Mouse (Mus musculus) testis, postnatal 14 days (tissue): ENCODE measurements at regions not wholly inside any gene's neighbourhood (a gene's known extent, or its start where the extent isn't known, plus 50 kb on each side); places are given as distances from the start of the nearest gene placed in this dataset.
"Not testable (repeated sequence)": the region's sequence is repeated elsewhere in the genome, so short reads cannot be mapped to it uniquely, and the experiment has no call there.

Source experiments
- DNase-seq: peaks from one replicate; pipeline ENCODE4 v3.0.0; 2021; ENCODE audit warnings: low spot score

DNA sequence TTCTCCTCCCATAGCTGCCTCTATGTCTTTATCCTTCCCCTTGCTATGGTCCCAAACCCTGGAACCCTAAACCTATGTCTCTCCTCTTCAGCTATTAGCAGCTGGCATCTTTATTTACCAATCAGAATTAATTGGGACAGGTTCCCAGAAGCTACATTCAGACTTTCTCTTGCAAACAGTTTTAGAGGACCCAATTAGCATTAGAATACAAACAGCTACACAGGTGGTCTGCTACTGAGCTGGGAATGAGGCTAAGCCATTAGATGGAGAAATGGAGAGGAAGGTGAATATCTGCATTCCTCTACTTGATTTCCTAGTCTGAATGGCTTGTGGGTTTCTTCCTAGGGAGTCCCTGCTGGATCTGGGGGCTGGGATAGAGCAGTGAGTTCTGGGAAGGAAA is 611.9 kb downstream of the A830018L16Rik start:
- DNase-seq: no peak

DNA sequence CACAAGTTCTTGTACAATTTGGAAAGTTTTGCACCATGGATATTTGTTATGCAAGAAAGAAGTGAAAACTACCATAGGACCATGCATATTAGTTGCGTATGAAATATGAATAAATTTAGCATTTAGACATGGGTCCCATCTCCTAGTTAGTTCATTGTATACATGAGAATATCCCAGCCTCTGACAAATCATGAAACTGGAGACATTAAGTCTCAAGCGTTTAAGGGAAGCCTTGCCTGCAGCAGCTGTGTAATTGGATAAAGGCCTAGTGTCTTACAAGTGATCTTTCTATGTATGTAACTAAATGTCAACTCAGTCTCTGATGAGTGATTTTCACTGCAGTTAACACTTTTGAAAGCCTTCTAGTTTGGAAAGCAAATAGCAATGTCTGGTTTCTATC is 613.5 kb downstream of the A830018L16Rik start:
- no peak for DNase-seq

DNA sequence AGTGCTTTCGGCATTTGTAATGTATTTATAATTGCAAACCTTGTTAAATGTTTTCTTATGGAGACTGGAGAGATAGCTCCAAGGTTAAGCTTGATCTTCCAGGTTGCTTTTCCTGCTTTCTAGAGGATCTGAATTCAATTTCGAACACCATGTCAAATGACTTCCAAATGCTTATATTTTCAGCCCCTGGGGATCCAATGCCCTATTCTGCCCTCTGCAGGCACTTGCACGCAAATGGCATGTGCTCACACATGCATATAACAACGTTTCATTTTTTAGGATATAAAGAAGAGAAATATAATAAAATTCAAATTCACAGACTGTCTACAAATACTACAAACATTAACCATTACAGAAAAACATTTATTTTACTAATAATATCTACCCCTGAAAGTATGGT is 614.2 kb downstream of the A830018L16Rik start:
- DNase-seq: no peak

DNA sequence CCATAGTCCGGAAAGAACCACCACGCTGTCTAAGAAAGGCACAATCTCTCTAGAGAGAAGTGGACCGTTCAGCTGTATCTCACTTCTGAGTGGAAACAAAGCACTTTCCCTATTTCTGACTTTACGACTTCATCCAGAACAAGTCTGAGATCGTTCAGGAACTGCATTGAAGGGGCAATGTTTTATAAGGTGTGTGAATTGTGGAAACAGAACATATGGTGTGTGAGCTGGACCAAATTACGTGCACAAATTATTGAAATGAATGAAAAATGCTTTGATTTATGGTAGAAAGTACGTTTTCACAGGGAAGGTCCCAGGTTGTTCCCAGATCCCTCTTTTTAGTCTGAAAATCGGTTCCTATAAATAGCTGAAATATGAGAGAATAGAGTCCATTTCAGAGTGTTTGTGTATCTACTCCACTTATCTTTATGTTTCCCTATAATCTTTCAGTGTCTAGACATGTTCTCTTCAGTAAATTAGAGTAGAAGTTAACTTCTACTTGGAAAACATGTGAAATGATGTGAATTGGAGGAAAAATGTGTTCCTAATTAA is 638.1 kb downstream of the A830018L16Rik start:
- DNase-seq: no peak

DNA sequence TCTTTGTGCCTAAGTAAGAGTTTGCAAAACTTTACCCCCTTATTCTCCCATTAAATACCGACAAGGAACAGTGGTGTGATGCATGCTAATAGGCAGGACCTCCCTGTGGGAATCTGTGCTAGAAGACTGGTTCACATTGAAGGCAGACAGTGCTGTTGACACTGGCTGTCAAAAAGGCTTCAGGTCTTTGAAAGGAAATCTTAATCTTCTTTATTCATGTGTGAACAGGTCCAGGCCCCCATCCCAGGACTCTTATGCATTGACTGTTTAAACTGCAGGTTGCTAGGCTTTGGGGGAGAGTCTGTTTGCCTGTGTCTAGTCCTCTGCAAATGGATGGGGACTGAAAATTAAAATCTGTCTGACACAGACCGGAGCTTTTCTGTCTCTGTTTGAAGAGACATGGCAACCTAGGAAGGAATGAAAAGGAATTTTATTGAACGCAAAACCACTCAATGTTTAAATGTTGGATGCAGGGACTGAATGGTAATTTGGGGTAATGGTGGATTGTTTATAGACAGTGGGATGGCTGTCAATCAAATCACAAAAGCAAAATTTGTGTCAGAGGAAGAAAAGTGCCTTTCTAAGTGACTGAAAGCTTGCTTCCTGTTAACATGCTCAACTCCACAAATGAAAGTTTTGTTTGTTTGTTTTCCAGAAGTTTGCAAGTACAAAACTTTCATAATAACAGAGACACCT is 642.1 kb downstream of the A830018L16Rik start:
- DNase-seq: no peak

DNA sequence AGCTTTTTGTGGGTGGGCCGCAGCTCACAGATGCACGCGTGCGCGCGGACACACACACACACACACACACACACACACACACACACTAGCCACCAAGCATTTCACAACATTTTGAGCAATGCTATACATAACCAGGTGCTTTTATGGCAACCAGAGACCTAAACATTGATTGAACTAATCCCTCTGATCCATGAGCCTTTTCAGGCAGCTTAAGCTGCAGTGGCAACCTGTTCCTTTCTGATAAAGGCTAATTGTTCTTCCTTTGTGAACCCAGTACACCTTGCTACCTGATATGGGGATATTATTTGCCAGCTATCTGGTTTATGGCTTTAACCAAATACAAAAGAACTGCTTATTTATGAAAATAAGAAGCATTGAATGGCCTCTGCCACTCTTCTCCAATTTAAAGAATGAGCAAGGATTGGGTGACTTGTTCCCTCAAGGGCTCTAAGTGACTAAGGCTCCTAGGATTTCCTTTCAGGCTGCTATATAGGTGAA is 651.2 kb downstream of the A830018L16Rik start:
- DNase-seq: no peak

DNA sequence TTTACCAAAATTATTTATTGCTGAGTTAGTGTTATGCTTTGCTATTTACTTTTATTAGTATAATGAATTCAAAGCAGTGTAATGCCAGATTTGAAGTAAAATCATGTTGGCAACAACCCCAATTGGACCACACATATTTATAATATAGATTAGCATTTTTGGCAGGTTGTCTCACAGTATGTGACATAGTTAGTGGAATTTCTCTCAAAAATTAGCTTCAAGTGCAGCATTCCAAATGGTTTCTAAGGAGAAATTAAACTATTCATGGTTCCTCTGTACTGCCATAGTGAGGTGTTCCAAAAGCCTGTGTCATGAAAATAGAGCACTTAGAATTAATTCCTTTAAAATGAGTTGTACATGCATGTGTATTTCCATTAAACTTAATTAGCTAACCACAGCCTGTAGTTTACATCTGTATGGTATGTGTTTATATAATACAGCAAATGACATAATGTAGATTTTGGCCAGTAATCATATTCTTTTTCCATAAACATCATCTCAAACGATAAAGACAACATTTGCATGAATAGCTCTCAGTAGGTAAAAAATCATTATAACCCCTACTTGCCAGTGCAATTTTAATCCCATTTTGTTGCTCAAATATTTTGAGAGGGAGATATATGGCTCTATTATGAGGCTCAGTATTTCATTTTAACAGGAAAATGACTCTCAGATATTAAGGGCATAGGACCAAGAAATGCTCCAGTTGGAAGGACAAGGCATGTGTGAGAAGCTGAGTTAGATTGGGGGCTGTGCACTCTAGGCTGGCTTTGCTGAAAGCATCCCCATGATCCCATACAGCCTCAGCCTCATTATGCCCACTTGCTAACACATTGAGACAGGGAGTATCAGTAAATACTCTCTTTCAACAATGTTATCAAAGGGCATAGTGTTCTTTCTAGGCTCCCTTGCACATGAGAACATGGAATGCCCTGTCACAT is 678.9 kb downstream of the A830018L16Rik start:
- no peak for DNase-seq

DNA sequence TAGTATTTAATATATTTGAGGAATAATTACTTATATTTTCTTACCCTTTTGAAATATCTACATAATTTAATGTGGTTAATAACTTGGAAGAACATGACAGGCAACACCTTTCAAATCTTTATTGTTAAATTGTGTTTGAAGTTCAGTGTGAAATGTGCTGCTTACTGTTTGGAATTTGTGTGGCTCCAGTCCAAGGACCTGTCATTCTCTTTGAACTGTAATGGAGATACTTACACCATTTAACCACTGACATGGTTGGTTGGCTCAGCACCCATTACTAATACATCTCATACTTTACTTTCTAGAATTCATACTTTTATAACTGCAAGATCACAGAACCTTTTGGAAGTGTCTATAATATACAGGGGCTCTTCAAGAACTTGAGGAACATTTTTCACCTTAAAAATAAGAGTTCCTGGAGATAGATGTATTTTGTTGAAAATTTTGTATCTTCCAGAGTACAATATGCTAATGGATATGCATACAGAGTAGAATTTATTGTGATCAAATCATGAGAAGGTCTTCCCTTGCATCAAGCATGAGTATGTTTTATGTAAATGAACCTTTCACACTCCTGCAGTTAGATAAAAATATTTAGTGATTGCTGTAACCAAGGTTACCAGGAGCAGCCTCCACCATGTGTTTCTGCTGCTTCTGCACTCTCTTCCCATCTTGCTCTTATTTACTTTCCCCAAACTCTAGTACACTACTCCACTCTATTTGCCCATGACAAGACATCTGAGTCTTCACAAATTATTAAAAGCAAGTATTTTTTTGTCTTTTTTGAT is 701.3 kb downstream of the A830018L16Rik start:
- no peak for DNase-seq

DNA sequence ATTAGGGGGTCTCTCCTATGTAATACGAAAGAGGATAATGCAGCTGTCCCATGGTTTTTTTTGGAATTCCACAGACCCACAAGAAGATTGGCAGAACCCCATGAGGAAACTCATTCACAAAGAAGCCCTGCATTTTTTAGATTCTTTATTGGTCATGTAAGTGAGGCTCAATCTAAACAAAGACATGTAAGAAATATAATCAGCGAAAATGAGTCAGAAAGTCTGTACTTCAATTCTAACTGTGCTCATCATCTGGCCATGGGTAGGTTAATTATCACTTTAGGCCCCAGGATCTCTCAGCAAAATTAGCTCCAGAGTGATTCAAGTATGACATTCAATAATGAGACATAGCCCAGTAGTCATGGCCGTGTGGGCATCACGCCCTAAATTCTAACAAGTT is 703.2 kb downstream of the A830018L16Rik start:
- no peak for DNase-seq

DNA sequence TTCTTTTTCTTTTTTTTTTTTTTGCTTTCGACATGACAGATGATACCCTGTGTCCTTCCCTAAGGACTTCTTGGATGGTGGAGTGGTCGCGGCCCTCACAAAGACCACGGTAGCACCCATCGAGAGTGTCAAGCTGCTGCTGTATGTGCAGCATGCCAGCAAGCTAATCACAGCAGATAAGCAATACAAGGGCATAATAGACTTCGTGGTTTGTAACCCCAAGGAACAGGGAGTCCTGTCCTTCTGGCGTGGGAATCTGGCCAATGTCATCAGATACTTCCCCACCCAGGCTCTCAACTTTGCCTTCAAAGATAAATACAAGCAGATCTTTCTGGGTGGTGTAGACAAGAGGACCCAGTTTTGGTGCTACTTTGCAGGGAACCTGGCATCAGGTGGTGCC is 707.0 kb downstream of the A830018L16Rik start:
- DNase-seq: peak; percentile 51

DNA sequence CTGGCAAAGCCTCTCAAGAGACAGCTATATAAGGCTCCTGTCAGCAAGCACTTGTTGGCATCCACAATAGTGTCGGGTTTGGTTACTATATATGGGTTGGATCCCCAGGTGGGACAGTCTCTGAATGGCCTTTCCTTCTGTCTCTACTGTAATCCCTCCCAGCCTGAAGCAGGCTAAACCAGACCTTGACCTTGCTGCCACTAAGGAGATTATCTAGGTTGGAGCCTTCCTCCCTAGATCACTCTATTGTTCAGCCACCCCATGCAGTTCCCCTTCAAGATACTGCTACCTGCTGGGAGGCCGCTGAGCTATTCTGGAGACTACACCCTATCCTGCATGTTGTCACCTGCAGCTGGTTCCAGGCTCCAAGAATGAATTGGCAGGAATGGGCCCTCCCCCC is 712.7 kb downstream of the A830018L16Rik start:
- DNase-seq: not testable (repeated sequence)

DNA sequence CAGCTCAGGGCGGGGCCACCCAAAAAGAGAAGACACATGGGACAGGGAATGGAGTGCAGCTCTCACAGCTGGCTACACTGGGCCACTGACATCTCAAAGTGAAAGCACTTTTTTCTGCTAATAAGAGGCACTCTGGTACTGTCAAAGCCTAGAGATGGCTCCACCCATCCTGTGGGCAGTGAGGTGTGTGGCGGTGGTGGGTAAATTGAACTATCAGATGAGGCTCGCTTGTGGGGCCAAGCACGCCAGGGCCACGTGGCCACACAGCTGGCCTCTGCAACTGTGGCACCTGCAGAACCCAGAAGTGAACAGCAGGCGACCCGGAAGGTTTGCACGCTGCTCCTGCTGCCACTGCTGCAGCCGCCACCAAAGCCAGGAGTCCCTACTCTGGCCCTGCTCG is 756.6 kb downstream of the A830018L16Rik start:
- no peak for DNase-seq

DNA sequence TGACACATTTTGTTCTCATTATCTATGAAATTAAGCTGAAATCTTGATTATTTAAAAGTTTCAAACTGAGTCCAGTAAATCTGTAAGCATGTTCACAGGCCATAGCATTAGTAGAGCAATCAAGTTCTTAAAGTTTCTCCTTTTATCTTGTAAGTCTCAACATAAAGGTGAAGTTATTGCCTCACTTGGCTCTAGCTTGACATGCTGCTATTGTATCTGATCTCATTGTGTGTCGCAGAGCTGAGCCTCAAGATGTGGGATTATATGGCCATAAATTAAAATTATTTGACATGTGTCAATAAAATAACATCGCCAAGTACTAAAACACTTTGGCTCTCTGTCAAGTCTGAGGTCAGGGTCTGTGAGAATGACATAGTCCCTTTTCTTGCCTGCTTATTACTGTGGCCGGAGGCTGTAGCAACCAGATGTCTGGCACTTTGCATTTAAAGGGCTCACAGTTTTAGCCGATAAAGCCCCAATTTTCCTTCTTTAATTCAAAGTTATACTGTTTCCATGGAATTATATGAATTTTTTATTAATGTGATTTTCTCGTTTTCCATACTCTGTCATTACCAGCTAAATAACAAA is 775.8 kb downstream of the A830018L16Rik start:
- no peak for DNase-seq

DNA sequence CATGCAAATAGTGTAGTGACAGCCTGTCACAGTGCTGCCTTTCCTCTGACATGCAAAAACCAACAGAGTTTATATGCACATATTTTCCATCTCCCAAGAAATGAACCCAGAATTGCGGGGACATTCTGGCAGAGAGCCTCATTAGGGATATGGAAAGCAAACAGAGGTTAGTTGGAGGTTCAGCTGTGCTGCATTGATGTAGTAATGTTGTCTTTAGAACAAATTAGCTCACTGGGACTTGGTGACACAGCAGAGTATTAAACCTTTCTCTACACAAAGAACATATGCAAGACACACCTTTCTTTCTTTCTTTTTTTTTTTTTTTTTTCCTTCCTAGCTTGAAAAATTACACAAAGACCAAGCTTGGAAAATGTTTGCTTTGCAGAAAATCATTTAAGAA is 778.7 kb downstream of the A830018L16Rik start:
- no peak for DNase-seq

DNA sequence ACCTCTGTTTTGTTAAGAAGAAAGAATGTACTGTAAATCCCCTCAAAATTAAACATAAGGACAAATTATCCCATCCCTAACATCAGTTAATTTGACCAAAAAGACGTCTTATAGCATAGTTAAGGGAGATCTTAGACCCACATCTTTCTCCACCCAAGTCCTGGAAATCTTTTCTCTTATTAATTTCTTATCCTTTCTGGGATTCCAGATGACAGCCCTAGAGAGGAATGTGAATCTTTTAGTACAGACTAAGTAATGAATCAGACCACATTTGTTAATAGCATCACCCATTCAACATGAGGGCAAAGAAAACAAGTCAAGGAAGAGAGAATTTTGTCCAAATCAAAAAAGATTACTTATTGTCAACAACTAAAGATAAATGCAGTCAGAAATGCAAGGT is 817.2 kb downstream of the A830018L16Rik start:
- no peak for DNase-seq

DNA sequence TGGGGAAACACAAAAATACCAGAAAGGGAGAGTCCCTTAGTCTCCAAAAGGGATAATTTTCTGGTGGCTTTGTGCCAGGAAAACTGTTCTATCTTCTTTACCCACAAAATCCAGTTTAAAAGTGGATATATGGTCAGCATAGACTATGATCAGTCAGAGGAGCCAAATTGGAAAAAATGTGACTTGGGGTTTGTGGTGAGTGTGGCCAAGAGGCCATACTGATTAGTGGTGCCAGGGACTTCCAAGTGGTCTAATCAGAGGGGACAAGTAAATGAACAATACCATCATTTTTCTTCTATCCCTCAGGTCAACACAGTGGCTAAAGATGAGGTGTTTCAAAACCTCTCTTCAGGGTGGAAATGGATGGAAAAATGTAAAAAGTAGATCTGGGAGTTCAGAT is 828.2 kb downstream of the A830018L16Rik start:
- no peak for DNase-seq

DNA sequence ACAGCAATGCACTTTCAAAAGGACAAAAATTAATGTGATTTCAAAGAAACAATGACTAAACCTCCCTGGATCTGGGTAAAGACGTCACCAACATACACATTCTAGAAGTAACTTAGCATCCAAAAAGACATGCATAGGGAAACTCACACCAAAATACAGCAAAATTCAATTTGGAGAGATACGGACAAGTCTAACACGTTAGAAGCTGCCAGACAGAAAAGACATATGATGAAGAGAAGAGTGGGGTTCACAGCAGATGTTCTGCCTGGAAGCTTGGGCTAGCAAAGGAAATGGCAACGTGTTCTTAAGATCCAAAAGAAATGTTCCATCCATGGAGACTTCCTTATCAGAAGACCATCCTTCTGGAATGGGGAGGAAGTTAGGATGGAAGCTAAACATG is 868.6 kb downstream of the A830018L16Rik start:
- no peak for DNase-seq

DNA sequence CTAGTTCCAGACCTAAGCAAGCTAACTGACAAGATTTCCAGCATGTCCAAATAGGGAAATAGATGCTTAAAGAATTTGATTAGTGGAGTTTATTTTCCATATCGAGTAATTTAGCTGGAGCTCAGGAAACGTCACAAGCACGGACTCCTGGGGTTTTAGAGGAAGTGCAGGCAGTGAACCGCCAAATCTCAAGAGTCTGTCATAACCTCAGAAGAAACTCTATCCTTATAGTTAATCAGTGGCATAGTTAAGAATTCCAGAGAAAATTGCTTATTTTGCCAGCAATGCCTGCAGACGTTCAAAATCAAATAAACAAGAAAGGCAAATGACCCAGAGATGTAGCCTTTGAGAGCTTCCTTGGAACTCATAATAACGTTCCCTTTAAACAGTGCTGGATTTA is 871.6 kb downstream of the A830018L16Rik start:
- DNase-seq: no peak

DNA sequence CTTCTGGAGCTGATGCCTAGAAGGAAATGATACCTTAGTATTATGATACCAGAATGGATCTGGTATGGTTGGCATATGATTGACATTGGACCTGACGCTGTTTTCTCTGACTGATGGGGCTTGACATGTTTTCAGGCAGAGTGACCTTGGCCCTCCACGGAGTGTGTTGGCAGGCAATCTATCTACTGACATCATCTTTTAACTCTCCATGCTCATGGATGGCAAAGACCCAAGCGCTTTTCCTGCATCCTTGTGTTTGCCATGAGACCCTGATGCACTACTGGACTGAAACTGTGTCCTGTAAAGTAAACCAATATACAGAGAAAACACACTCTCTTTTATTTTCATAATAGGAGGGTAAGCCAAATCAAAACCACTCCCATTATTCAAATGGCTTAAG is 872.1 kb downstream of the A830018L16Rik start:
- no peak for DNase-seq

DNA sequence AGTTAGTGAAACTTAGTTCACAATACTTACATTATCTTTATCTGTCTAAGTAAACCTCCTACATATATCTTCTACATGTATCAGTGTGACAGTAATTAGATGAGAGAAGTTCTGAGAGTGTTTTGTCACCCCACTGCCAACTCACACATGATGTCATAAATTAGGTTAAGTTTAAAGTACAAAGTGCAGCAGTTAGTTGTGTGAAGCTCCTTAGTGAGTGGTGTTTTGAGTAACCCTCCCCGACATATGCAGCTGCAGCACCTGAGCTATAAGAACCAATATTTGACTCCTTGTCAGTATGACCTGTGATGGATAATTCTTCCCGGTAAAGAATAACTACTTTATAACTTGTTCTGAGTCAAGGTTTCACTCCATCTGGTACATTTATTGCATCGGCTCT is 874.6 kb downstream of the A830018L16Rik start:
- no peak for DNase-seq

DNA sequence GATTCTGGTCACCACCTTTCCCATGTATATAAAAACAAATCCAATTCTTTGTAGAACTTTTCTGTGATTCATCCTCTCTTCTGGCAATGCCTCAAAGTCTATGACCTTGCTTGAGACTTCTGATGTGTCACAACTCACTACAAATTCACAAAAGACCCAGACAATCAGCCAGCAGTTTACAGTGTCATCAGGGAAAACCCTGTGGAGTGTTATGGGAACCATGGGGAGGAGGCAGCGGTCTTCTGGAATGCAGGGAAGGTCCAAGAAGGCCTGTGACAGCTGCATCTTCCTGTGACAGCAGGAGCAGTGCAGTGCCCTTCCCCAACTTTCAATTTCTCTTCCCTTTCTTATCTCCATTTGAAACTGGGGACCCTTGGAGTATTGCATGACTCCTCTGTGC is 877.9 kb downstream of the A830018L16Rik start:
- no peak for DNase-seq

DNA sequence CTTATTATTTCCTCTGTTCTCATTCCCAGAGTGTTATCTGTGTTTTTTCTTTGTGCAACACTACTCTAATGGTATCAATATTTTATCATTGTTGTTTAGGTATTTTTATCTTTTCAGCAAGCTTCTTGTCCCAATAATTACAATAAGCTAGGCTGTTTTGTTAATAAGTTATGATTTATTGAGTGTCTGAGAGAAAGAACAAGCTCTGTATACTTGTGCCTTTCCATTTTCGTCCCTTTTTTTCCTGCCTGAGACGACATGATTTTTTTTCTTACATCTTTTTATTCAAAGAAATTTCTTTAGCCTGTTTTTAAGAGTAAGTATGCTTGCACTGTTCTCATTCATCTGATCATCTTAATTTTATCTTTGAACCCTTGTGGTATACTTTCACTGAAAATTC is 904.1 kb downstream of the A830018L16Rik start:
- DNase-seq: no peak
